Mouse (Mus musculus) myocyte (in vitro differentiated cells): ENCODE data around the gene Grtp1. TPM values are rescaled to one million over a fixed set of nuclear protein-coding genes. Genes with fewer than 3 reads are reported as not detected.
"Not testable (repeated sequence)": the region's sequence is repeated elsewhere in the genome, so short reads cannot be mapped to it uniquely, and the experiment has no call there.

Experiments
- H3K27me3 ChIP-seq: one replicate; pipeline ENCODE4 v1.6.1; 2011; ENCODE audit not compliant: control insufficient read depth, insufficient read depth, insufficient read length
- H3K36me3 ChIP-seq: one replicate; pipeline ENCODE4 v1.6.1; 2011; ENCODE audit not compliant: control insufficient read depth, insufficient read depth
- H3K4me2 ChIP-seq: one replicate; pipeline ENCODE4 v1.6.1; 2011; ENCODE audit warnings: low read depth, control low read depth
- H3K4me3 ChIP-seq: one replicate; pipeline ENCODE4 v1.5.1; 2011; ENCODE audit warnings: mild to moderate bottlenecking, control low read depth, moderate library complexity
- H3K79me2 ChIP-seq: one replicate; pipeline ENCODE4 v1.6.1; 2011; ENCODE audit not compliant: control insufficient read depth, insufficient read depth
- H3ac ChIP-seq: one replicate; pipeline ENCODE4 v1.6.1; 2011; ENCODE audit not compliant: control insufficient read depth, insufficient read length
- CEBPB ChIP-seq: IDR thresholded peaks from 2 replicates; pipeline ENCODE4 v1.6.1; 2011; ENCODE audit warnings: mild to moderate bottlenecking, moderate library complexity; ENCODE audit not compliant: poor library complexity, insufficient read depth, severe bottlenecking
- E2F4 ChIP-seq: IDR thresholded peaks from one replicate; pipeline ENCODE4 v1.6.1; 2011; ENCODE audit warnings: mild to moderate bottlenecking, control low read depth, moderate library complexity; ENCODE audit not compliant: insufficient read depth
- MAX ChIP-seq: IDR thresholded peaks from one replicate; pipeline ENCODE4 v1.6.1; 2011; ENCODE audit warnings: low read depth, mild to moderate bottlenecking, control low read depth
- MYOD1 ChIP-seq, 3 experiments: IDR thresholded peaks; one replicate each; pipeline ENCODE4 v1.6.1; 2011; ENCODE audit warnings: control low read depth in 2 of 3, low read depth in 2 of 3, mild to moderate bottlenecking in 2 of 3, moderate library complexity in 1 of 3; ENCODE audit not compliant: insufficient read length in 2 of 3, control insufficient read depth in 1 of 3
- MYOG ChIP-seq, 3 experiments: IDR thresholded peaks; one replicate each; pipeline ENCODE4 v1.6.1; 2011; ENCODE audit warnings: control low read depth in 2 of 3, low read depth in 2 of 3, mild to moderate bottlenecking in 2 of 3; ENCODE audit not compliant: insufficient read length in 2 of 3, control insufficient read depth in 1 of 3, insufficient read depth in 1 of 3
- POLR2A ChIP-seq: IDR thresholded peaks from one replicate; pipeline ENCODE4 v1.6.1; 2011; ENCODE audit warnings: low read depth, mild to moderate bottlenecking, control low read depth, moderate library complexity; ENCODE audit not compliant: insufficient read length
- POLR2AphosphoS2 ChIP-seq: IDR thresholded peaks from one replicate; pipeline ENCODE4 v1.6.1; 2011; ENCODE audit warnings: low read depth, control low read depth; ENCODE audit not compliant: insufficient read length
- REST ChIP-seq: IDR thresholded peaks from one replicate; pipeline ENCODE4 v1.6.1; 2011; ENCODE audit warnings: mild to moderate bottlenecking, control low read depth, moderate library complexity; ENCODE audit not compliant: insufficient read depth, insufficient read length
- SRF ChIP-seq: IDR thresholded peaks from one replicate; pipeline ENCODE4 v1.6.1; 2011; ENCODE audit warnings: low read depth; ENCODE audit not compliant: control insufficient read depth, insufficient read length
- TCF12 ChIP-seq: IDR thresholded peaks from one replicate; pipeline ENCODE4 v1.6.1; 2011; ENCODE audit warnings: mild to moderate bottlenecking, control low read depth; ENCODE audit not compliant: poor library complexity, insufficient read depth, severe bottlenecking
- TCF3 ChIP-seq: IDR thresholded peaks from one replicate; pipeline ENCODE4 v1.6.1; 2011; ENCODE audit warnings: low read depth, control low read depth; ENCODE audit not compliant: insufficient read length
- USF1 ChIP-seq: IDR thresholded peaks from one replicate; pipeline ENCODE4 v1.6.1; 2011; ENCODE audit warnings: low read depth, mild to moderate bottlenecking, control low read depth, moderate library complexity
- polyA plus RNA-seq: library from polyadenylated mRNA; unstranded; fragments of >200 nt; fragmentation: generic; extraction: Trizol; gene quantifications from one replicate; pipeline ENCODE4 v1.2.1, GENCODE M21; 2012; ENCODE audit warnings: missing spikeins

Grtp1 gene
- polyA plus RNA-seq, 1 experiment: 34.4 TPM

DNA sequence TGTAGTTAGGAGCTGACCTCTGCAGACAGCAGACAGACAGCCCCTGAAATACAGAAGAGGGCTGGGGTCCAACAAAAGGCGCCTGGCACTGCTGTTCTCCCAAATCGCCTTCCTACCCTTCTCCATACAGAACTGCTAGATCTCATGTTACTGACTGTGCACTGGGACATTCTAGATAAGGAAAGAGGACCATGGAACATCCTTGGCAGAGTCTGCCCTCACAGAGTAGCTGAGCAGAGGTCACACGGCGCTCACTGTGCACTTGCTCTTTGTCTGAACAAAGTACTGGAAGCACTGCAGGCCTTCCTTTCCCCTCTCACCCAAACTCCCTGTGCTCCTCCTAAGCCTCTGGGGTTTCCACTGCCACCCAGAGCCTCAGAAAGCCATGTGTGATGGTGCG lies 58.7 kb downstream of the Grtp1 start:
- H3K4me3 ChIP-seq: no peak overlapping the region
- H3ac ChIP-seq: no peak overlapping the region
- H3K27me3 ChIP-seq: no peaks in the 10 kb centered on the region
- no peak for TF ChIP-seq TCF3
- TF ChIP-seq USF1: no peak
- H3K79me2 ChIP-seq: no peaks in the 10 kb centered on the region
- H3K4me2 ChIP-seq: no peak overlapping the region
- H3K36me3 ChIP-seq: peaks cover 36% of the 10 kb centered on the region

- Histone ChIP-seq H3ac (no peak overlapping the region), H3K27me3 (no peaks in the 10 kb centered on the region), H3K36me3 (peaks cover 41% of the 10 kb centered on the region), H3K4me2 (no peak overlapping the region), H3K4me3 (no peak overlapping the region), H3K79me2 (no peaks in the 10 kb centered on the region)
- TF ChIP-seq MAX: no peak
- TF ChIP-seq TCF12: no peak
- no peak for TF ChIP-seq USF1
- no peak for TF ChIP-seq POLR2AphosphoS2
- TF ChIP-seq MYOG (IDR thresholded peaks at IDR 0.05; ENCODE audit: control insufficient read depth in 1 of 3, insufficient read depth in 1 of 3, insufficient read length in 2 of 3, low read depth in 2 of 3): no peak
These were observed 60.7 kb downstream of the Grtp1 start for GRCm38 (mm10) chr8:13139641-13140182.

DNA sequence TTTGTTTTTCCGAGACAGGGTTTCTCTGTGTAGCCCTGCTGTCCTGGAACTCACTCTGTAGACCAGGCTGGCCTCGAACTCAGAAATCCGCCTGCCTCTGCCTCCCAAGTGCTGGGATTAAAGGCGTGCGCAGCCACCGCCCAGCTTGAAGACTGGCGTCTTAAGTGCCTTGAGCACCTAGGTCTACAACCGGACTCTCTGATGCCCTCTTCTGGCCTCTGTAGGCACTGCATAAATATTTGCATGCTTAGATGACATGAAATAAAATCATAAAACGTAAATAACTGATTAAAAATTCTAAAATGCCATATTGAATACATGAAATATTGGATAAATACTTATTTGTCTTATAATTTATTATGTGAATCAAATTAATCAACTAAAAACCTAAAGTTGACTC lies 68.2 kb downstream of the Grtp1 start:
- H3K4me2 ChIP-seq, H3K79me2 ChIP-seq, H3K27me3 ChIP-seq, H3ac ChIP-seq, H3K4me3 ChIP-seq: not testable (repeated sequence)
- peaks cover 39% of the 10 kb centered on the region for H3K36me3 ChIP-seq

DNA sequence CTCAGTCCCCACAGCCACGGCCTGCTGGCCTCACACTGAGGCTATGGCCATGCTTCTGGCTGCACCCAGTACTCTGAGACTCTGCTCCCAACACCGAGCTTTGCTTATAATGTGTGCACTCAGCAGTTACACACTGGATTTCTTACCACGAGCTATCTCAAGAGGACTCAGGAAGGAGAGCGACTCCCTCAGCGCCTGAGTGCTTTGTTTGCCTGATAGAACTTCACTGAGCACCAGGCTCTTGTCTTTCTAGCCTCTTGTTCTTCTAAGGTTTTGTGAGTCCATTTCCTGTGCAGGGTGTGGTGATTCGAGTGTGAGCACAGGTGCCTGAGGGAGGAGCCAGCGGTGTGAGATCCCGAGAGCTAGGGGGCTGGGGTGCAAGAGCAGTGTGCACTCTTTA lies 75.5 kb downstream of the Grtp1 start:
- no peak overlapping the region for H3ac ChIP-seq
- TF ChIP-seq MYOD1 (IDR thresholded peaks at IDR 0.05; ENCODE audit: control insufficient read depth in 1 of 3, insufficient read length in 2 of 3, low read depth in 2 of 3) (no peak), SRF (no peak), POLR2A (no peak), TCF3 (no peak), USF1 (no peak)

DNA sequence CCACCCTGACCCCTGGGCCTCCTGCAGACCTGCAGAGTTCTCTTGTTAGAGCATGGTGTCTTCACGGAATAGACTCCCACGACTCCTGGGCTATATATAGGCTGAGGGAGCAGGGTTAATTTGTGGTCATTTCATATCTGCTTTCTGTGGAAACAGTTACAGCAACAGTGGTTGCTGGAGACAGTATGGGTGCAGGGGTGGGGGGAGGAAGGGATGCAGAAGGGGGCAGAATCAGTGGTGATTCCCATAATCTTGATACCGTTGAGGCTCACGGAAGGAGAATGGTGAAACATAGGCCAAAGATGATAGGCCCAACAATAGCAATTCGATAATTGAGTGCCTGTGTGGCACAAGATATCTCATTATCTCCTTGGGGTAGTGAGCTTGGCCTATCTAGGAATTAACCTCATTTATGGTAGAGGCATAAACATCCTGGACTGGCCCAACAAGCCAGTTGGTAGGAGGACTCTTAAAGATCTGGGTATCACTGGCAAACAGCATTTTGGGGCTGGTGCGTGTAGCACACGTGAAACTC lies 77.5 kb downstream of the Grtp1 start:
- H3K27me3 ChIP-seq: no peaks in the 10 kb centered on the region
- H3K4me3 ChIP-seq: no peak overlapping the region
- TF ChIP-seq CEBPB (no peak), E2F4 (no peak), POLR2A (no peak), POLR2AphosphoS2 (no peak), MYOG (IDR thresholded peaks at IDR 0.05; ENCODE audit: control insufficient read depth in 1 of 3, insufficient read depth in 1 of 3, insufficient read length in 2 of 3, low read depth in 2 of 3) (no peak), REST (no peak), TCF3 (no peak), MYOD1 (IDR thresholded peaks at IDR 0.05; ENCODE audit: control insufficient read depth in 1 of 3, insufficient read length in 2 of 3, low read depth in 2 of 3) (no peak), MAX (no peak), USF1 (no peak), SRF (no peak), TCF12 (no peak)
- H3ac ChIP-seq: no peak overlapping the region
- H3K36me3 ChIP-seq: peaks cover 24% of the 10 kb centered on the region
- H3K79me2 ChIP-seq: no peaks in the 10 kb centered on the region
- no peak overlapping the region for H3K4me2 ChIP-seq

More for the DNA sequence above, 75.5 kb downstream of the Grtp1 start:
- H3K36me3 ChIP-seq: peaks cover 22% of the 10 kb centered on the region
- no peak overlapping the region for H3K4me2 ChIP-seq
- H3K79me2 ChIP-seq: no peaks in the 10 kb centered on the region
- H3K4me3 ChIP-seq: no peak overlapping the region
- H3K27me3 ChIP-seq: no peaks in the 10 kb centered on the region

Other genes with a start within 250 kb of the Grtp1 start
- 0.08 TPM for gene F7, start 174.6 kb downstream of the Grtp1 start, polyA plus RNA-seq
- not detected for gene F10, start 163.3 kb downstream of the Grtp1 start, polyA plus RNA-seq
- gene Proz, start 139.7 kb downstream of the Grtp1 start, polyA plus RNA-seq: 0.55 TPM
- 19.5 TPM for gene Pcid2, start 95.2 kb downstream of the Grtp1 start, polyA plus RNA-seq
- 61.3 TPM for gene Cul4a, start 95.0 kb downstream of the Grtp1 start, polyA plus RNA-seq
- 531 TPM for gene Lamp1, start 41.5 kb downstream of the Grtp1 start, polyA plus RNA-seq
- gene Adprhl1, start 53.5 kb upstream of the Grtp1 start, polyA plus RNA-seq: 17.8 TPM
- gene Dcun1d2, start 87.5 kb upstream of the Grtp1 start, polyA plus RNA-seq: 15.3 TPM
- gene Tmco3, start 87.6 kb upstream of the Grtp1 start, polyA plus RNA-seq: 28.2 TPM
- gene Tfdp1, start 138.1 kb upstream of the Grtp1 start, polyA plus RNA-seq: 40.8 TPM
- gene Atp4b, start 196.2 kb upstream of the Grtp1 start, polyA plus RNA-seq: not detected
- under 0.01 TPM for gene Grk1, start 204.5 kb upstream of the Grtp1 start, polyA plus RNA-seq
- not detected for gene Tmem255b, start 234.6 kb upstream of the Grtp1 start, polyA plus RNA-seq